Mouse (Mus musculus) bone marrow macrophage, adult 2 months (primary cell): ENCODE measurements around the gene Snx5.

ENCODE experiments used
- CTCF ChIP-seq: IDR thresholded peaks from 2 replicates; pipeline ENCODE4 v1.5.1; 2012; ENCODE audit warnings: low read depth, mild to moderate bottlenecking, low read length, moderate library complexity
- POLR2A ChIP-seq: IDR thresholded peaks from 2 replicates; pipeline ENCODE4 v1.6.1; 2012; ENCODE audit warnings: mild to moderate bottlenecking, low read depth, low read length, borderline replicate concordance

DNA sequence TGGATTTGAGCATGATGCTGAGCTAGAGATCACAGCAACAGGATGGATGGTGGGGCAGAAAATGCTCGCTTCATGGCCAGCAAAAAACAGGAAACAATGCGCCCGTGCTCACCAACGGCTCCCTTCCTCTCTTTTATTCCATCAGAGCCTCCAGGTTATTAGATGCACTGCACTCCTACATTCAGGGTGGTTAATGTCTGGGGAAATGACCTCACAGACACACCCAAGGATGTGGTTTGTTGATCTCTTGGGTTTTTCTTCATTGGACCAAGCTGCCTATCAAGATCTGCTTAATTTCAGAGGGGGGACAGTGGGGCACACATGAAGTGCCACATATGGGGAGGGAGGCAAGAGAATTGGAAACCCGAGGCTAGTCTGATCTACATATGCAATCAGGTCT is 39.6 kb downstream of the Snx5 start:
- TF ChIP-seq POLR2A (no peak), CTCF (no peak)
